Mouse (Mus musculus) limb, embryonic 10.5 days (tissue): ENCODE measurements around the gene Psmd11. TPM values are rescaled to one million over a fixed set of nuclear protein-coding genes. Genes with fewer than 3 reads are reported as not detected.

Source experiments
- DNase-seq: peaks from one replicate; pipeline ENCODE4 v3.0.0-alpha.2; 2017; ENCODE audit warnings: low spot score
- H3K27ac ChIP-seq: fragments of 300-500 bp; sonication (generic); 2 replicates; pipeline ENCODE4 v1.5.1; 2016; ENCODE audit warnings: mild to moderate bottlenecking
- H3K27me3 ChIP-seq: fragments of 300-500 bp; sonication (generic); 2 replicates; pipeline ENCODE4 v1.6.1; 2016; ENCODE audit warnings: low read depth, mild to moderate bottlenecking; ENCODE audit not compliant: poor library complexity, severe bottlenecking
- H3K36me3 ChIP-seq: fragments of 300-500 bp; sonication (generic); 2 replicates; pipeline ENCODE4 v1.6.1; 2016; ENCODE audit warnings: mild to moderate bottlenecking, moderate library complexity
- H3K4me1 ChIP-seq: fragments of 300-500 bp; sonication (generic); 2 replicates; pipeline ENCODE4 v1.6.1; 2016
- H3K4me3 ChIP-seq: fragments of 300-500 bp; sonication (generic); 2 replicates; pipeline ENCODE4 v1.5.1; 2016; ENCODE audit warnings: mild to moderate bottlenecking, moderate library complexity
- H3K9me3 ChIP-seq: fragments of 300-500 bp; sonication (generic); replicated peaks from 2 replicates; pipeline ENCODE4 v1.6.1; 2016; ENCODE audit warnings: mild to moderate bottlenecking
- WGBS: fragments of 180-500 bp; shearing (Covaris S2); methylation state at CpG from one replicate; pipeline ENCODE4 v1.1.7; 2016; 5-methylcytosine and 5-hydroxymethylcytosine counted together
- polyA plus RNA-seq: library from polyadenylated mRNA; unstranded; fragments of >200 nt; fragmentation: Nextera tagmentation; extraction: Ambion mirVana; gene quantifications from 2 replicates; pipeline ENCODE4 v1.2.1, GENCODE M21; 2016

The Psmd11 gene
- polyA plus RNA-seq, 1 experiment from 2014 or later = 362 TPM

DNA sequence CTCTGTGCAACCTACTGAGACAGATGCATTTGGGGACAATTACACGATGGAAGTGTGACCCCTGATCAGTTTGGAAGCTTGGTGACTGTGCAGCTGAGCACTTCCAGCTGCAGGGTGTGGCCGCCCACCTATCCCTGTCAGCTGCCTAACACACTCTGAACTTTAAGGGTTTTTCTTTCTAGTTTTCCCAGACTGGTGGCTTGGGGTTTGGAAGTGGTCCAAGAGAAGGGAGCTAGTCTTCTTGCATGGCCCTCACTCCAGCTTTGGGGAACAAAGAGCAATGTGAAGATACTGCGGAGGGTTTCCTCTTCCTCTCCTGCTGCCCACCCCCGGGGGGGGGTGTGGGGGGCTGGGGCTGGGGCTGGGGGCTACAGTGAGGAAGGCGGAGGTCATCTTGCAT, 51.0 kb downstream of the Psmd11 start:
- WGBS = 80% methylated on average over 5 of the region's 5 CpGs
- Histone ChIP-seq H3K27ac (no peak overlapping the region), H3K4me1 (peaks cover 55% of the 10 kb centered on the region), H3K36me3 (peaks cover 20% of the 10 kb centered on the region), H3K4me3 (peak overlapping the region; percentile 20; the same call in 1 of the 2 replicates), H3K27me3 (peaks cover 24% of the 10 kb centered on the region; the same call in 1 of the 2 replicates), H3K9me3 (no peaks in the 10 kb centered on the region)
- DNase-seq = no peak

DNA sequence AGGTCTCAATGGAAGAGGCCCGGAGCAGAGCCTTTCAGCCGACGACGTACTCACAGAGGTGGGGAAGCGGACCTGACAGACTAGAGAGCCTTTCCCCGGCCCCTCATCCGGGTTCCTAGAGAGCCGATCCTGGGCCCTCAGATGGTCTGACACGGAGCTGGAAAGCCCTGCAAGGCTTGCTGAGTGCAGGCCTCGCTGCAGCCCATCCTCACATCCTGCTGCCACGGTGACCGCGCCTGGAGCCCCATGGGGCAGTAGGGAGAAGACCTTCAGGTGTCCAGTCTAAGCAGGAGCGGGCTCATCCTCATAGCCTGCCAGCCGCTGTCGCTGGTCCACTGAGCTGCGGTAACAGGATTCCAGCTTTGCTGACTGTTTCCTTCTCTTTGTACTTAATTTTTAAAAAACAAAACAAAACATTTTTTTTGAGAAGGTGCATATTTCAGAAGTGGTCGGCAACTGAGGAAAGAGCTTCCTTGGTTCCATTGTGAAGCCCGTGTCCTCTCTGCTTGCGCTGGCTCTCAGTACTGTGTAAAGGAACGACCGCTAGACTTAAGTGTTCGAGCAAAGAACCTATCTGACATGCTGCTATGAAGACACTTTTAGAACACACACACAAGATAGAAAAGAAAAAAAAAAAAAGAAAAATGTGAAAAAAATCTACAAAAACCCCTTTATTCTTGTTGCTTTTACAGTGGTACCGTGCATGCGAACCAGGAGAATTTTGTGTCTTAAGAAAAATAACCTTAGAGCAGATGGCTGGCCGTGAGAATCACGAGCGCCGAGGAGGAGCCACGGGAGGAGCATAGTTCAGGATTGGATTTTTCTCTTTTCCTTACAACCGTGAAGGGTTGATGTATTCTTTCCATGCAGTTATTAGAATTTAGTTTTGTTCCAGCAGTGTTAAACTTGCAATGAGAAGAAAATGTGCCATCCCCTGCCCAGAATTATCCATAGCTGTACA, 51.8 kb downstream of the Psmd11 start:
- DNase-seq = no peak
- Histone ChIP-seq H3K27ac (no peak overlapping the region), H3K4me3 (peak overlapping the region; percentile 20; the same call in 1 of the 2 replicates), H3K36me3 (peaks cover 13% of the 10 kb centered on the region), H3K27me3 (peaks cover 25% of the 10 kb centered on the region; the same call in 1 of the 2 replicates), H3K9me3 (no peaks in the 10 kb centered on the region), H3K4me1 (peaks cover 55% of the 10 kb centered on the region)
- WGBS = 87% methylated on average over 31 of the region's 31 CpGs

DNA sequence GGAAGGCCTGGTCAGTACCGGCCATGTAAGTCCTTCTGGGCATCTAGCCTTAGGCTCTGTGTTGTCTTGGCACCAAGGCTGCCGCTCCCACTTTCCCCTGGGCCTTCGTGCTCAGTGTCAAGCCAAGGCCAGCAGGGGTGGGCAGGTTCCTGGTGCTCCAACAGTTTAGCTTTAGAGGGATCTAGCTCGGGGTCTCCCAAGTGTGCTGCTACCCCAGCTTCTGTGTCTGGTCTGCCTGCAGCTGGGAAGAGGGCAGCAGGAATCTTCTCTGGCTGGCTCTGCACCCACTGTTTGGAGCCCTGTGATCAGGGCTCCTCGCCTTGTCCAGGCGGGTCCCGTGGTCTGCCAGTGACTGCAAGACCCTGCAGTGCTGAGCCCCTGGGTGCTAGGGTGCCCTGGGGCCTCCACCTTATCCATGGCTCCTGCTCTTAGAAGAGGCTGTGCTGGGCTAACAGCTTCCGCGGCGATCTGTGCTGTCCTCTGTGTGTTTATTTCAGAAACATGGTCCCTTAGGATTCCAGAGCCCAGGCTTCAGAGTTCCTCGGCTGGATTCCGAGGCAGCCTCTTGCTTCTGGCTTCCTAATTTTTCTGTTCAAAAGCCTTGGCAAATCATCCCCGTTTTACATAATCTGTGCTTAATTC, 53.1 kb downstream of the Psmd11 start:
- Histone ChIP-seq H3K4me1 (peaks cover 54% of the 10 kb centered on the region), H3K36me3 (peaks cover 10% of the 10 kb centered on the region), H3K27me3 (peaks cover 29% of the 10 kb centered on the region), H3K9me3 (no peaks in the 10 kb centered on the region), H3K4me3 (no peak overlapping the region), H3K27ac (no peak overlapping the region)
- WGBS = 88% methylated on average over 13 of the region's 13 CpGs
- no peak for DNase-seq

DNA sequence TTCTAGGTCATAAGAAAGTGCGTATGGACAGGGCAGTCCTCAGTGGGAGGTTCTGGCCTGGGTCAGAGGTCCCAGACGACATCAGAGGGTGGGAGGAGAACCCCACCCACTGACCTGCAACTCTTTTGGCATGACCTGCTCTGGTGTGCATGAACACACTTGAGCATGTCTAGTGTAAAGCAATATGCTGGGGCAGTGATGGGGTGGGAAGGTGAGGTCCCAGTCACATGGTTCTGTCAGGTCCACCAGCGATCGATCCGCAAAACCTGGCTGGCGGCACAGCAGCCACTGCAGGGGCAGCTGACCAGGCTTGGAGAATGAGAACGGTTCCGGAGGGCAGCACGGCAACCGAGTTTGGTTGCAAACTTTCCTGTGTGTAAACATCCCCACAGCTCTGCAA, 53.9 kb downstream of the Psmd11 start:
- Histone ChIP-seq H3K4me1 (peaks cover 55% of the 10 kb centered on the region), H3K27me3 (peaks cover 29% of the 10 kb centered on the region)
- WGBS = 80% methylated on average over 10 of the region's 10 CpGs

DNA sequence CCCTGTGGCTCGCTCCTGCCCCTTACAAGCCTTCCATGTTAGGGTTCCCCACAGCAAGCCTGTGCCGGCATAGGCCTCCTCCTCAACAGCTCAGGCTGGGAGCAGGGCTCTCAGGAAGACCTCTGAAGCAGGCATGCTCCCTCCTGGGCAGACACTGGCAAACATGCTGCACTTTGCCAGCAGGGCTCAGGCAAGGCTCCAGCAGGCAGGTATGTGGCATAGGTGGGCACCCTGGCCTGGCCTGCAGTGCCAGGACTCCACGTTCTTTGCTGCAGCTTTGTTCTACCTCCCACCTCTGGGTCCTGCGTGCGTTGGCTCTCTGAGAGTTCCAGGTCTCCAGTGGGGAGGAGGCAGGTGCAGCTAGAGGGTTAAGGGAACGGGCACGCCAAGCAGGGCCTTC, 54.5 kb downstream of the Psmd11 start:
- DNase-seq = no peak
- 87% methylated on average over 7 of the region's 7 CpGs for WGBS
- no peak overlapping the region for H3K27ac ChIP-seq
- peaks cover 10% of the 10 kb centered on the region for H3K36me3 ChIP-seq
- H3K4me1 ChIP-seq = peaks cover 49% of the 10 kb centered on the region
- H3K9me3 ChIP-seq = no peaks in the 10 kb centered on the region
- H3K27me3 ChIP-seq = peaks cover 24% of the 10 kb centered on the region
- H3K4me3 ChIP-seq = no peak overlapping the region

More for the DNA sequence above, 53.9 kb downstream of the Psmd11 start:
- H3K9me3 ChIP-seq = no peaks in the 10 kb centered on the region
- no peak overlapping the region for H3K4me3 ChIP-seq
- H3K27ac ChIP-seq = no peak overlapping the region
- no peak for DNase-seq
- peaks cover 10% of the 10 kb centered on the region for H3K36me3 ChIP-seq

DNA sequence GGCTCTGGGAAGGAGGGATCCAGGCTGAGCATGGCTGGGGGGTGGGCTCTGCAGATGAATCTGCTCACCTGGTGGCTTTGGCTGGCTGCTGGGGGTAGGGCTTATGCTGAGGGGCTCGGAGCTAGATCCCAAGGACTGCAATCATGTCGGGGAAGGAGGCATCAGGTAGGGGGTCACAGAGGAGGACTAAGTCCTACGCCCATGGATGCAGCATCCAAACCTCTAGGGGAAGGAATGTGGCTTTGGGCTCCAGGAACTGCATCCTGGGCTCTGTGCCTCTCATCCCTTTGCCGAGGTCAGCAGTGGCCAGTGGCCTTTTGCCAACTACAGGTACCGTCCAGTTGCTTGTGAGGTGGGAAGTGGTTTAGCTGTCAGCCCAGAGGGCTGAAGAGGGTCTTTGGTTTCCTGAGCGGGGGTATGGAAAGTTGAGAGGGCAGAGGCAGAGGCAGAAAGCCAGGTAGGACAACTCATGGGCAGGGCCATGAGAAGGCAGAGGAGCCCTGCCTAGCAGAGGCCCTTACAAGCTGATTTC, 55.2 kb downstream of the Psmd11 start:
- Histone ChIP-seq H3K9me3 (no peaks in the 10 kb centered on the region), H3K4me3 (no peak overlapping the region), H3K27me3 (peaks cover 18% of the 10 kb centered on the region), H3K27ac (peak overlapping the region; percentile 42; the same call in 1 of the 2 replicates), H3K4me1 (peaks cover 46% of the 10 kb centered on the region), H3K36me3 (peaks cover 8% of the 10 kb centered on the region)
- 78% methylated on average over 6 of the region's 6 CpGs for WGBS
- no peak for DNase-seq

DNA sequence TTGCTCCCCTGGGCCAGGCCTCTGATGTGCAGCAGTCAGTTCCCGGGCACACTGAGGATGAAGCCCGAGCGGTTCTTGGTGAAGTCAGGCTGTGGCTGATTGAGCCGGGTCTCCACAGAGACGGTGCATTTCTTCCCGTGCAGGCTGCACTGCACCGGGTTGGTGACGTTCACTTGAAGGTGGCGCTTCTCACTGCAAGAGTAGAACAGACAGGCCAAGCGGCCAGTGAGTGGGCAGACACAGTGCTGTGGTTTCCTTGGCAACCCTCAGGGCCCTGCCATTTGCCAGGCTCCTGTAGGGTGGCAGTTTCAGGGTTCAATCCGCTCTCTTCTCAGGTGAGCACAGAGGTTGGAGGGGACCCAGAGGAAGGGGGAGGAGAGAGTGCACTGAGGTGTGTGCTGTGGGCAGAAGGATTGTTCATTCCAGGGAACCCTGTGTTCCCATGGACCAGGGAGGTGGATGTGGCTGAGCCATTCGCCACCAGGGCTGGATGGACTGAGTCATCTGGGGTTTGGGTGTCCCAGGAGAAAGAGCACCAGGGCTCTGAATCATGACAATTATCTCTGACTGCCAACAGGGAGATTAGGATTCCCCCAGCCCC, 55.9 kb downstream of the Psmd11 start:
- Histone ChIP-seq H3K4me1 (peaks cover 46% of the 10 kb centered on the region), H3K9me3 (no peaks in the 10 kb centered on the region), H3K27ac (peak overlapping the region; percentile 42; the same call in 1 of the 2 replicates), H3K36me3 (peaks cover 5% of the 10 kb centered on the region), H3K27me3 (peaks cover 11% of the 10 kb centered on the region; the same call in 1 of the 2 replicates), H3K4me3 (no peak overlapping the region)
- no peak for DNase-seq
- 44% methylated on average over 12 of the region's 12 CpGs for WGBS

DNA sequence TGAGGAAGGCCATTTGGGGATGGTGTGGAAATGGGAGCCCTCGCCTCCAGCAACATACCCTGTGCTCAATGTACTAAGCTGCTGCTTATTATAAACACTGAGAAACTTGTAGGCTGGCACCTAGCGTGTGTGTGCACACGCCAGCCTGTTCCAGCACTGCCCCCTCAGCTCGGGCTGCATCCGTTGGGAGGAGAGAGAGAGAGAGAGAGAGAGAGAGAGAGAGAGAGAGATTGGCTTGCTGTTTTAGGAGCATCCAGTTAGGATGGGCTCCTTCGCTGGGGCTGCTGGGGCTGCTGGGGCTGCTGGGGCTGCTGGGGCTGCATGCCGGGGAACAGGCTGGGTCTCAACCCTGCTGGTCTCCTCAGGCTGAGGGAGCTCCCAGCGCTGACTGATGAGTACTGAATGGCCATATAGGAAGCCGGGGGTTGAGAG, 56.7 kb downstream of the Psmd11 start:
- H3K27me3 ChIP-seq = peaks cover 10% of the 10 kb centered on the region; the same call in 1 of the 2 replicates
- peaks cover 1% of the 10 kb centered on the region; the same call in 1 of the 2 replicates for H3K36me3 ChIP-seq
- no peak for DNase-seq
- no peaks in the 10 kb centered on the region for H3K9me3 ChIP-seq
- peaks cover 48% of the 10 kb centered on the region for H3K4me1 ChIP-seq
- no peak overlapping the region for H3K4me3 ChIP-seq
- 78% methylated on average over 9 of the region's 9 CpGs for WGBS
- no peak overlapping the region for H3K27ac ChIP-seq

DNA sequence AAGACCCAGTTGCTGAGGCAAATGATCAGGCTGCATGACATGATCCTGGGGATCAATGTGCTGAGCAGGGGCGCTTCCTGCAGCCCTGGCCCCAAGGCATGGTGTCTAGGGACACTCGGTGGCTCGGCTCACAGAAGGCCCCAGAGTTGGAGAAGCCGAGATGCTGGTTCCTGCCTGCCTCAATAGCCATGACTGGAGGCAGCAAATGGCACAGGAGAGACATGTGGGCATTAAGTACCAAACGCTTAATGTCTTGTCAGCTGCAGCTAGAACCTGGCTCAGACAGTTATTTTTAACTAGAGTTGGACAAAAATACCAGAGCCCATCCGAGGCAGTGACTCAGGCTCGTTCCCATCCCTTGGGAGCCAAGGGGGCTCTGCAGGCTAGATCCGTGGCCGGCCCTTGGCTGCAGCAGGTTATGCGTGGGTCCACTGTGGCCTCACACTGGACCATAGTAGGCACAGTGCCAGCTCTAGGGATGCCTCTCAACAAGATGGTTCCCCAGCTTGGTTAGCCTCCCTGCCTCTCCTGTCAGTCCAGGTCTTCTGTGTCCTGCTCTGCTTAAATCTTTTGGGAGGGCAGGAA, 57.3 kb downstream of the Psmd11 start:
- peaks cover 10% of the 10 kb centered on the region; the same call in 1 of the 2 replicates for H3K27me3 ChIP-seq
- no peak overlapping the region for H3K27ac ChIP-seq
- no peaks in the 10 kb centered on the region for H3K36me3 ChIP-seq
- peaks cover 50% of the 10 kb centered on the region for H3K4me1 ChIP-seq
- no peaks in the 10 kb centered on the region for H3K9me3 ChIP-seq
- no peak overlapping the region for H3K4me3 ChIP-seq
- DNase-seq = no peak
- 88% methylated on average over 10 of the region's 10 CpGs for WGBS

DNA sequence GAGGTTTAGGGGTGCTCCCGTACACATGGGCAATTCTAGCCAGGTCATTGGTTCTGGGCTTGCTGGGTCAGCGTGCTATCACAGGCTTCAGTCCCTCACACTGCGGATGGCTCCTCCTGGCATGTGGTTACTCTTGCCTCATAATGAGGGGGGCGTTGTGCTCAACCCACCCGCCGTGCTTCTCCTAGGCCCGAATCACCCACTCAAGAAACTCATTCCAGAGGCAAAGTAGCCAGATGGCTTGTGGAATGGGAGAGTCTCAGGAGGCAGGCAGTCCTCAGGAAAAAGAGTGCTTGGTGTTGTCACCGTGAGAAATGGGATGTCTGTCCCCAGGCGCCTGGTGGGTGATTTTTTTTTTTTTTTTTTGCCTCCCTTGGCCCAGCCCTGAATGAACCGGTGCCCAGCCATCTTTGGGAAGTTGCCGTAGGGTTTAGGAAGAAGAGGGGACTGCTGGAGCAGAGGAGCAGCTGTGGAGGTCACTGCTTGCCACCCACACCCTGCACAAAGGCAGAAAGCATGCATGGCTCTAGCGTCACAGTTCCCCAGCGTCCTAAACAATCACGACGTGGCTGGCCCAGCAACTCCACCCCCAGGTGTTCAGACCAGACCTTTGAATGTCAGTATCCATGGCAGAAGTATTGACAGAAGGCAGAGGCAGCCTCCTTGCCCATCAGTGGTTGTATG, 59.6 kb downstream of the Psmd11 start:
- no peak for DNase-seq
- peaks cover 9% of the 10 kb centered on the region; the same call in 1 of the 2 replicates for H3K27me3 ChIP-seq
- H3K4me1 ChIP-seq = peaks cover 51% of the 10 kb centered on the region
- H3K4me3 ChIP-seq = no peak overlapping the region
- H3K27ac ChIP-seq = no peak overlapping the region
- WGBS = 75% methylated on average over 15 of the region's 15 CpGs
- no peaks in the 10 kb centered on the region for H3K9me3 ChIP-seq
- no peaks in the 10 kb centered on the region for H3K36me3 ChIP-seq

DNA sequence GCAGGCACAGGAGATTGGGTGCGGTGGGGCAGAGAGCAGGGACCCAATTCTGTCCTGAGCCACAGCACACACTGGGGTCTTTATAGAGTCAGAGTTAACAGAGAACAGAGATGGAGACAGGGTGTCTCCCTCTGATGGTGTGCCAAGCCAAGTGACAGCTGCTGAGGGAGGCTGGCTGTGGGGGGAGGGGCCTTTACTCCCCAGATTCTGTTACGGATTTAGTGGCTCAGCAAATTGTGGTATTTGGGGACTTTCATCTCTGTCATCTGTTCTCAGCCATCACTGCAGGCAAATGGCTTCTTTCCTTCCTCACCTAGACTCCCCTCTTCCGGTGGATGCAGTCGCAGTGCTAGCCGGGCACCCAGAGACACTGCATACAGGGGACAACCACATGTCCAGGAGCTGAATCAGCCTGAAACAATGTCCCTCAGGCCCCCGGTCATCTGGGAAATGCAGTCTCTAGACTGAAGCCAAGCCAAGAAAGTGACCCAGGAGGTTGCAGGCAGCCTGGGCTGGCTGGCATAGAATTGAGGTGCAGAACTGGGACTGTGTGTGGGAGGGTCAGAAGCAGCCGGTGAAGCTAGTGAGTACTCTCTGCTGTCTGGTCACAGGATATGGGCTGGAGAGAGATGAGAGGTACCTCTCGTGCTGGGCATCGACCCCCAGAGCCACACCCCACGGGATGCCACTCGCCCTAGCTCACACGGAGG, 60.9 kb downstream of the Psmd11 start:
- no peak for DNase-seq
- no peaks in the 10 kb centered on the region for H3K36me3 ChIP-seq
- no peak overlapping the region for H3K4me3 ChIP-seq
- H3K9me3 ChIP-seq = no peaks in the 10 kb centered on the region
- H3K4me1 ChIP-seq = peaks cover 44% of the 10 kb centered on the region
- peaks cover 6% of the 10 kb centered on the region; the same call in 1 of the 2 replicates for H3K27me3 ChIP-seq
- H3K27ac ChIP-seq = peak overlapping the region; percentile 38; the same call in 1 of the 2 replicates
- WGBS = 54% methylated on average over 12 of the region's 12 CpGs
